Mouse (Mus musculus) small intestine, adult 2 months (tissue): Measurements from ENCODE around the gene Bex2. TPM values are rescaled to one million over a fixed set of nuclear protein-coding genes. Genes with fewer than 3 reads are reported as not detected.
"Not testable (repeated sequence)": the region's sequence is repeated elsewhere in the genome, so short reads cannot be mapped to it uniquely, and the experiment has no call there.

Experiments
- H3K27ac ChIP-seq: fragments of 200-500 bp; 2 replicates; pipeline ENCODE4 v1.5.1; 2012; ENCODE audit warnings: low read depth, low read length, control low read depth, inconsistent platforms; ENCODE audit not compliant: insufficient read depth
- H3K27me3 ChIP-seq: fragments of 200-500 bp; 2 replicates; pipeline ENCODE4 v1.6.1; 2012; ENCODE audit warnings: mild to moderate bottlenecking, moderate library complexity, low read length, inconsistent platforms; ENCODE audit not compliant: control insufficient read depth, insufficient read depth
- H3K36me3 ChIP-seq: fragments of 200-500 bp; 2 replicates; pipeline ENCODE4 v1.6.1; 2012; ENCODE audit warnings: mild to moderate bottlenecking, low read length, control low read depth, inconsistent platforms; ENCODE audit not compliant: control insufficient read depth, insufficient read depth
- H3K4me1 ChIP-seq: fragments of 200-500 bp; 2 replicates; pipeline ENCODE4 v1.6.1; 2012; ENCODE audit warnings: low read length, inconsistent platforms, mixed read lengths; ENCODE audit not compliant: control insufficient read depth, insufficient read depth, insufficient read length
- H3K4me3 ChIP-seq: fragments of 200-500 bp; 2 replicates; pipeline ENCODE4 v1.5.1; 2012; ENCODE audit warnings: low read depth, mild to moderate bottlenecking, control low read depth, inconsistent platforms, low read length, moderate library complexity
- CTCF ChIP-seq: fragments of 200-500 bp; IDR thresholded peaks from 2 replicates; pipeline ENCODE4 v1.5.1; 2012; ENCODE audit warnings: low read depth, mild to moderate bottlenecking, control low read depth, inconsistent platforms, low read length, moderate library complexity, mixed read lengths; ENCODE audit not compliant: insufficient replicate concordance, insufficient read length; ENCODE audit errors: extremely low read depth
- POLR2A ChIP-seq: fragments of 200-500 bp; IDR thresholded peaks from 2 replicates; pipeline ENCODE4 v1.6.1; 2012; ENCODE audit warnings: low read depth, mild to moderate bottlenecking, control low read depth, inconsistent platforms, low read length, moderate library complexity
- WGBS: fragments of 180-500 bp; shearing (Covaris S2); methylation state at CpG from one replicate; pipeline ENCODE4 v1.1.7; 2018; 5-methylcytosine and 5-hydroxymethylcytosine counted together
- polyA plus RNA-seq: library from polyadenylated mRNA; depleted of rRNA; stranded (reverse); fragments of >200 nt; gene quantifications from 2 replicates; pipeline ENCODE4 v1.2.3, GENCODE M21; 2012

The Bex2 gene
- polyA plus RNA-seq, 1 experiment, result 0.72 TPM

DNA sequence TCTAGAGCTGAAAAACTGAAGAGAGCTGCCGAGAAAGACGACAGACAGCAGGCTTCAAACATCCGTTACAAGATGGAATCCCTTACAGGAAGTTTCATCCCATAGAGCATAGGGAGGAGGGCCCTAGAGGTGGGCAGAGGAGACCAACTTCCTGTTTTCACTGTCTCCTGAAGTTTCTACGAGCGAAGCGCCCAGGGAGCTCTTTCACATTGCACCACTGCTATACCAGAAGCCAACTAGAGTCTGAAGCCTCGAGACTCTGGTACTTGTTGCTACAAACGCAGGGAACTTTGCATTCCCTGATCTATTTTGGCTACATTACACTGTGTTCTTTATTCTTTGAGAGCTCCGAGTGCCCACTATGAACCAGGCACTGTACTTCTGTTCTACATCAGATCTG is 17.1 kb upstream of the Bex2 start, which contains the start of gene Nxf3:
TSS of gene Nxf3 (minus strand) at position 101 of the 400 bp plus-strand sequence.
- Histone ChIP-seq H3K36me3 (no peaks in the 10 kb centered on the region), H3K27ac (no peak within 1 kb of the TSS), H3K27me3 (no peaks in the 10 kb centered on the region), H3K4me3 (no peak within 1 kb of the TSS), H3K4me1 (no peaks in the 10 kb centered on the region)
- 81% methylated on average over 9 of the region's 9 CpGs for WGBS
- TF ChIP-seq CTCF, result no peak
- TF ChIP-seq POLR2A, result no peak

GRCm38 (mm10) chrX:136067201-136067991 is 640 bp downstream of the Bex2 start:
- not testable (repeated sequence) for H3K4me1 ChIP-seq, H3K4me3 ChIP-seq, H3K27ac ChIP-seq, H3K27me3 ChIP-seq, H3K36me3 ChIP-seq
- WGBS, result 6% methylated on average over 11 of the region's 48 CpGs

GRCm38 (mm10) chrX:136060698-136061097 is 7.3 kb downstream of the Bex2 start:
- H3K27ac ChIP-seq, result no peak overlapping the region
- H3K36me3 ChIP-seq, result no peaks in the 10 kb centered on the region
- H3K4me1 ChIP-seq, result no peaks in the 10 kb centered on the region
- no peaks in the 10 kb centered on the region for H3K27me3 ChIP-seq
- 10% methylated on average over 1 of the region's 1 CpGs for WGBS
- H3K4me3 ChIP-seq, result no peak overlapping the region
- TF ChIP-seq CTCF (no peak), POLR2A (no peak)

DNA sequence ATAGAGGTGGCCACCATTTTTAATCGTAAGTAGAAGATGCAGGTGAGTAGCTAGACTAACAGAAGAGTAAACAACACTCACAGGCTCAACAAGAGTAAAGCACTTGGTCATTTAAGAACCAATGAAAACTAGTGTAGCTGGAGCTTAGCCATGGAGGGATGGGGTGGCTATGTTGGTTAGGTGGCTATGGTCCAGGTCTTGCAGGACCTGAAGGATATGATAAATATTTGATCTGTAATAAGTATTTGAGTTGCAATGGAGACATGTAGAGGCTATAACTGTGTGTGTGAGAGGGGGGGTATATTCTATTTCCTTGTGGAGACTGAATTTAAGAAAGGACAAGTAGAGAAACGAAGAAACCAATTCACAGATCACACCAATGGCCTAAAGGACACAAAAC is 16.8 kb downstream of the Bex2 start:
- 58% methylated on average over 2 of the region's 2 CpGs for WGBS
- TF ChIP-seq POLR2A, result no peak
- TF ChIP-seq CTCF, result no peak
- no peak overlapping the region for H3K4me3 ChIP-seq
- H3K27ac ChIP-seq, result no peak overlapping the region
- H3K4me1 ChIP-seq, result no peaks in the 10 kb centered on the region
- no peaks in the 10 kb centered on the region for H3K27me3 ChIP-seq
- no peaks in the 10 kb centered on the region for H3K36me3 ChIP-seq

- Histone ChIP-seq H3K27ac (no peak overlapping the region), H3K4me1 (no peaks in the 10 kb centered on the region), H3K36me3 (no peaks in the 10 kb centered on the region), H3K27me3 (no peaks in the 10 kb centered on the region), H3K4me3 (no peak overlapping the region)
- no peak for TF ChIP-seq POLR2A
- 6% methylated on average over 5 of the region's 5 CpGs for WGBS
These were observed 20.5 kb downstream of the Bex2 start for GRCm38 (mm10) chrX:136047528-136047927.

GRCm38 (mm10) chrX:136043726-136044125 is 24.3 kb downstream of the Bex2 start:
- no peaks in the 10 kb centered on the region for H3K27me3 ChIP-seq
- no peak overlapping the region for H3K27ac ChIP-seq
- no peaks in the 10 kb centered on the region for H3K36me3 ChIP-seq
- no peaks in the 10 kb centered on the region for H3K4me1 ChIP-seq
- TF ChIP-seq POLR2A (no peak), CTCF (no peak)
- H3K4me3 ChIP-seq, result no peak overlapping the region
- 77% methylated on average over 1 of the region's 1 CpGs for WGBS

- not testable (repeated sequence) for H3K4me1 ChIP-seq, H3K4me3 ChIP-seq, H3K27me3 ChIP-seq, H3K27ac ChIP-seq, H3K36me3 ChIP-seq
- 15% methylated on average over 10 of the region's 49 CpGs for WGBS
These were observed 35.0 kb downstream of the Bex2 start, which contains the start of gene Arxes1 for GRCm38 (mm10) chrX:136032799-136033763. TSS of gene Arxes1 (plus strand) at chrX:136033367.
